Comparison of ENCODE assay signal across 8 mouse cellular contexts in the genomic region with DNA sequence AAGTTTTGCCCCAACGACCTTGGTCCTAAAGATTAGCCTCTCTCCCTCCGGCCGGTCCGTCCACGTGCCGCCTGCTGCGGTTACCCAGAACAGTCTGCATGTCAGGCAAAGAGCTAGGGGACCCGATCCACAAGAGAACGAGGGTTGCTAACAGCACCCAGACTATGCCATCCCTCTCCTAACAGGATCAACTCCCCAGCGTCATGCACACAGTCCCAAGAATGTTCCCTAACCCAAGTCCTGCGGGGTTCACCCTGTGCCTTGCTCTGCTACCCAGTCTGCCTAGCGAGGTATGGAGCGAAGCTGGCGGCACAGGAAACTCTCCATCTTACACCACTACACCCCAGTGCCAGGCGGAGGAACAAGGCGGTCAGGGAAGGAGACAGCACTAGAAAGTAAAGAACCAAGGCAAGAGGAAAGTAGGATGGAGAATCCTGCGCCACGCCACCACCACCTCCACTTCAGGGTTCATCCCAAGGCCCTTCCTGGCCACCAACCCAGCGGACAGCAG. TPM values are rescaled to one million over a fixed set of nuclear protein-coding genes. Genes with fewer than 3 reads are reported as not detected.
DNase-seq lines count a peak whose midpoint lies in the region; ATAC-seq and TF ChIP-seq lines count a peak whose summit lies in the region.

No protein-coding gene starts in this region.

- no peaks in the 10 kb centered on the region for H3K9me3 ChIP-seq in heart, embryonic 13.5 days
- H3K9me3 ChIP-seq in ES-E14 (ENCODE audit: control insufficient read depth, insufficient read depth, low read depth, low read length) = no peaks in the 10 kb centered on the region
- H3K9me3 ChIP-seq in hindbrain, embryonic 10.5 days = no peaks in the 10 kb centered on the region
- no peaks in the 10 kb centered on the region for H3K9me3 ChIP-seq in liver, embryonic 13.5 days (replicated peaks)

- H3K9ac ChIP-seq in heart, embryonic 13.5 days = peak overlapping the region; percentile 92
- H3K9ac ChIP-seq in ES-E14 (ENCODE audit: insufficient read depth, low read depth, low read length, poor library complexity, severe bottlenecking) = peak overlapping the region; percentile 97
- peak overlapping the region; percentile 93 for H3K9ac ChIP-seq in liver, embryonic 13.5 days

- 0% methylated on average over 19 of the region's 19 CpGs for WGBS in heart, embryonic 13.5 days
- 0% methylated on average over 19 of the region's 19 CpGs for WGBS in hindbrain, embryonic 10.5 days
- WGBS in liver, embryonic 13.5 days (ENCODE audit: insufficient replicate concordance) = under 1% methylated on average over 19 of the region's 19 CpGs
- WGBS in olfactory bulb, adult 2 months = under 1% methylated on average over 19 of the region's 19 CpGs

- peaks cover 24% of the 10 kb centered on the region for H3K4me1 ChIP-seq in heart, embryonic 13.5 days
- peaks cover 0 to 2% of the 10 kb centered on the region in 2 experiments; a peak in 2 of 4 replicates for H3K4me1 ChIP-seq in ES-E14 (ENCODE audit: control insufficient read depth in 2 of 2, insufficient read depth in 2 of 2, low read length in 2 of 2, poor library complexity in 1 of 2)
- peaks cover 21% of the 10 kb centered on the region for H3K4me1 ChIP-seq in hindbrain, embryonic 10.5 days (replicated peaks)
- peaks cover 46% of the 10 kb centered on the region for H3K4me1 ChIP-seq in liver, embryonic 13.5 days (replicated peaks)
- H3K4me1 ChIP-seq in olfactory bulb, adult 2 months (ENCODE audit: control insufficient read depth, insufficient read depth, low read length) = 0 out of 2 replicates have a peak, but pooled peaks cover 2% of the 10 kb centered on the region

- peaks cover 4% of the 10 kb centered on the region; the same call in 1 of the 2 replicates for H3K36me3 ChIP-seq in heart, embryonic 13.5 days
- peaks cover 5% of the 10 kb centered on the region for H3K36me3 ChIP-seq in ES-E14 (ENCODE audit: control insufficient read depth, insufficient read depth, low read length, poor library complexity, severe bottlenecking)
- no peaks in the 10 kb centered on the region; the same call in none of the 2 replicates for H3K36me3 ChIP-seq in hindbrain, embryonic 10.5 days
- H3K36me3 ChIP-seq in liver, embryonic 13.5 days = peaks cover 9% of the 10 kb centered on the region; the same call in 1 of the 2 replicates

- intact Hi-C loops in heart, postnatal 36 days (cut with DNase I) = no loop called here

- TF ChIP-seq POLR2A in olfactory bulb, adult 2 months (IDR thresholded peaks at IDR 0.05; ENCODE audit: insufficient read depth, low read depth, low read length) = no peak

- in situ Hi-C loops in ES-E14 (cut with MboI; ENCODE audit: low sequenced_read_pairs in 2 of 2, unreplicated experiment in 2 of 2) = no loop called here

- H3K4me2 ChIP-seq in heart, embryonic 13.5 days = peak overlapping the region; percentile 87
- peak overlapping the region; percentile 85 for H3K4me2 ChIP-seq in liver, embryonic 13.5 days

- no peak for DNase-seq in heart, postnatal 36 days
- DNase-seq in ES-E14 (ENCODE audit: low read depth, low spot score) = no peak
- DNase-seq in embryo, embryonic 10.5 days (ENCODE audit: low spot score) = peak; percentile 61
- no peak for DNase-seq in hindbrain, embryonic 10.5 days (ENCODE audit: low spot score)
- DNase-seq in liver, embryonic 13.5 days = peak; percentile 55
- no peak for DNase-seq in layer of hippocampus, adult 9-10 months (ENCODE audit: low spot score)

- H3K27ac ChIP-seq in heart, embryonic 13.5 days (replicated peaks) = peak overlapping the region; percentile 94
- H3K27ac ChIP-seq in ES-E14 (ENCODE audit: insufficient read depth, low read depth, low read length, poor library complexity, severe bottlenecking) = peak overlapping the region; percentile 67; the same call in 1 of the 2 replicates
- H3K27ac ChIP-seq in hindbrain, embryonic 10.5 days = peak overlapping the region; percentile 98
- H3K27ac ChIP-seq in liver, embryonic 13.5 days = peak overlapping the region; percentile 97
- no peak overlapping the region; the same call in 1 of the 2 replicates for H3K27ac ChIP-seq in olfactory bulb, adult 2 months (ENCODE audit: insufficient read depth, low read depth, low read length)

- H3K27me3 ChIP-seq in heart, embryonic 13.5 days (replicated peaks) = no peaks in the 10 kb centered on the region
- H3K27me3 ChIP-seq in hindbrain, embryonic 10.5 days (ENCODE audit: insufficient read depth, poor library complexity, severe bottlenecking) = no peaks in the 10 kb centered on the region
- H3K27me3 ChIP-seq in liver, embryonic 13.5 days = no peaks in the 10 kb centered on the region

- peak; percentile 45 for ATAC-seq in heart, embryonic 13.5 days (ENCODE audit: extremely low read depth, insufficient number of reproducible peaks, low FRiP score, low TSS enrichment)
- ATAC-seq in liver, embryonic 13.5 days (ENCODE audit: low read depth) = peak; percentile 59

- no peak for TF ChIP-seq CTCF in olfactory bulb, adult 2 months (IDR thresholded peaks at IDR 0.05; ENCODE audit: insufficient read depth, low read depth, low read length)

- peak overlapping the region; percentile 80 for H3K4me3 ChIP-seq in heart, embryonic 13.5 days
- H3K4me3 ChIP-seq in ES-E14 (ENCODE audit: insufficient read depth in 1 of 2, low read depth in 1 of 2, low read length in 2 of 2, poor library complexity in 1 of 2, severe bottlenecking in 1 of 2) = peak overlapping the region; percentile 87 to 94
- peak overlapping the region; percentile 78 for H3K4me3 ChIP-seq in hindbrain, embryonic 10.5 days
- peak overlapping the region; percentile 85 for H3K4me3 ChIP-seq in liver, embryonic 13.5 days (replicated peaks)
- H3K4me3 ChIP-seq in olfactory bulb, adult 2 months (ENCODE audit: insufficient read depth, low read depth, low read length) = peak overlapping the region; percentile 80

TF ChIP-seq in ES-E14, 5 proteins besides CTCF, POLR2A, EP300 and RAD21:
- TF ChIP-seq MAFK (IDR thresholded peaks at IDR 0.05; ENCODE audit: insufficient read depth, low read depth, low read length) = no peak
- TF ChIP-seq ZNF384 (IDR thresholded peaks at IDR 0.05; ENCODE audit: low read depth, low read length) = no peak
- no peak for TF ChIP-seq CHD2 (IDR thresholded peaks at IDR 0.05; ENCODE audit: low read depth, low read length)
- no peak for TF ChIP-seq HCFC1 (IDR thresholded peaks at IDR 0.05; ENCODE audit: borderline replicate concordance, insufficient read depth, low read length)
- TF ChIP-seq ZC3H11A (IDR thresholded peaks at IDR 0.05; ENCODE audit: borderline replicate concordance, low read depth, low read length) = no peak

RNA-seq across cellular contexts. Expression of a gene that starts 0.9 kb away (rescaled TPM):
- polyA plus RNA-seq in heart, embryonic 13.5 days (2015; fragmentation: Nextera tagmentation; extraction: Ambion mirVana) = 12.0 TPM in 2 replicates
- total RNA-seq in heart, postnatal 36 days (2021) = 10 to 100 TPM; 10.5 to 12.7 TPM
- total RNA-seq in ES-E14 (2012; rRNA removed) = 42.2 and 79.2 TPM in 2 replicates
- polyA plus RNA-seq in hindbrain, embryonic 10.5 days (2016; fragmentation: Nextera tagmentation; extraction: Ambion mirVana) = 23.1 and 27.5 TPM in 2 replicates
- 17.5 and 19.3 TPM in 2 replicates for polyA plus RNA-seq in liver, embryonic 13.5 days (2015; fragmentation: Nextera tagmentation; extraction: Ambion mirVana)
- polyA plus RNA-seq in olfactory bulb, adult 2 months (2012; ENCODE audit: insufficient read depth, insufficient read length, low replicate concordance, missing spikeins) = not detected in 2 replicates

Comparison
In these comparisons a context has a peak if more than half of its experiments do, and no peak if none do; other contexts are left out.
1. DNase-seq: peak in embryo, embryonic 10.5 days (single experiment) and liver, embryonic 13.5 days (single experiment); none in heart, postnatal 36 days (0 of 2), ES-E14 (single experiment), hindbrain, embryonic 10.5 days (single experiment) and layer of hippocampus, adult 9-10 months (single experiment).
2. Peak in every context shown above with its lines, with median percentiles within 50 percentile points of each other: H3K4me3 ChIP-seq and H3K9ac ChIP-seq.